Mouse (Mus musculus) ovary, postnatal 10 days (tissue): ENCODE results near the gene Dtd1.

Source experiments
- DNase-seq: peaks from one replicate; pipeline ENCODE4 v3.0.0; 2022; ENCODE audit warnings: low spot score

Dtd1 gene

GRCm38 (mm10) chr2:144640101-144640500 is 40.4 kb downstream of the Dtd1 start:
- no peak for DNase-seq

- no peak for DNase-seq
Observed at GRCm38 (mm10) chr2:144641991-144642390, 42.3 kb downstream of the Dtd1 start.

GRCm38 (mm10) chr2:144646360-144646759 is 46.7 kb downstream of the Dtd1 start:
- no peak for DNase-seq

DNA sequence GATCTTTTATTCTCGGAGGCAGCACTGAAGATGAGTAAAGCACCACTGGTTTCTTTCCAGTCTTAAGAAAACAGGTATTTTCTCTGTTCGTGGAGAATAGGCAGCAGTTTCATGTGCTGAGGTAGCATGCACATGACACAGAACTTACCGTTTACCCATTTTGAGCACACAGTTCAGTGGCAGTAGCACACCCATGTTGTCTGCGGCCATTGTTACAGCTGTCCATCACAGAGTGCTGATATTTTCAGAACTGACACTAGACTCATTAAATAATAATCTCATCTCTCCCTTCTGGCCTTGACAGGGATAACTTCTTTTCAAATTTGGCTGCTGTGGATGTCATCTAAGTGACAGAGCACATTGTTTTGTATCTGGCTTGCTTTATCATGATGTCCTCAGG is 47.5 kb downstream of the Dtd1 start:
- DNase-seq: no peak

DNA sequence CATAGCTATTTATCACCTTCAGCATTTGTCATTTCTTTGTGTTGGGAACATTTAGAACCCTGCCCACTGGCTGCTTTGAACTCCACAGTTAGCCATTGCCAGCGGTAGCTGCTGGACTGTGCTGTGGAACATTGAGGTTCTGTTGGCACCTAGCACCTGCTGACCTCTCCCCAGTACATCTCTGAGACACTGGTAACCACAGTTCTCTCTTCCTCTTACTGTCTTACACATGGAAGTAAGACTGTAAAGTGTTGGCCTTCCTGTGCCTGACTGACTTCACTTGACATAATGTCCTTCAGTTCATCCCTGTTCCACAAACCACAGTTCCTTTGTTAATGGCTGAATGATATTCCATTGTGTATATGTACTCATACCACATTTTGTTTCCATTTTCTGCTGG is 50.3 kb downstream of the Dtd1 start:
- no peak for DNase-seq

GRCm38 (mm10) chr2:144652841-144653240 is 53.1 kb downstream of the Dtd1 start:
- DNase-seq: no peak

GRCm38 (mm10) chr2:144655307-144655706 is 55.6 kb downstream of the Dtd1 start:
- DNase-seq: no peak

GRCm38 (mm10) chr2:144668507-144668906 is 68.8 kb downstream of the Dtd1 start:
- no peak for DNase-seq

DNA sequence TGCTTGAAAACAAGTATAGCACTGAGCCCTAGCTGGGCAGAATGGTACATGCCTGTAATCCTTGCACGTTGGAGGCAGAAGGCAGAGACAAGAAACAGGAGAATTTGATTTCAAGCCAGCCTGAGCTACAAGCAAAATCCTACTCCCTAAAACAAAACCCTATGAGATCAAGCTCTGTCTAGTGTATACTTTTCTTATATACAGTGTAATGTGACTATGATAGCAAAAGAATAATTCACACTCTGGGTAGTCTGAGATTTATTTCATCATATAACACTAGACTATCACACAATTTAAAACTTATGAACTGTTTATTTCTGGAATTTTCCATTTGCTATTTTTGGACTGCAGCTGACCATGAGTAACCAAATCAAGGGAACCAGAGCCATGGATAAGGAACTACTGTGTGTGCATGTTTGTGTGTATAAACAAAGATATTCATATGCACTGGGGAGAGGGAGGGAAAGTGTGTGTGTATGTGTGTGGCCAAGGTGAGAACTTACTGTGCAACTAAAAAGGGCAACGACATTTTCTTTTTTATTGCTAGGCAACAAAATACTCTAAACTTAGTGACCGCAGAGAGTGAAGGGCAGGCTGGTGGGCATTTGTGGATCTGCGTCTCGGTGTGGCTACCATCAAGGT is 70.7 kb downstream of the Dtd1 start:
- DNase-seq: no peak

DNA sequence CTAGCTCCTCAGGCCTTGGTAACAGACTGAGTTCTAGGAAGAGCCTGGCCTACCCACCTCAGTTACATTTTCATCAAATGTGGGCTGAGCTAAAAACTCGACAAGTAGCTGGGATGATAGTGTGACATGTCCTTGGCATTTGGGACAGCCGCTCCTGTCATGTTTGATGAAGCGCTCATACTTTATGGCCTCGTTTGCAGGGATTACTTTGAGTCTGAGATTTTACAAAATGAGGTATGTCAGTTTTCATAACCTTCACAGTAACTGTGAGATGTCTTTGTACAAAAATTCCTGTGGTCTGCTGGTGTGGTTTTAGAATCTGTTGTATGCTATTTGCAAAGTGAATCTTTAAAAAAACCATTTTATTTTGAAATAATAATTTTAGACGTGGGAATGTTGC is 72.7 kb downstream of the Dtd1 start:
- no peak for DNase-seq

DNA sequence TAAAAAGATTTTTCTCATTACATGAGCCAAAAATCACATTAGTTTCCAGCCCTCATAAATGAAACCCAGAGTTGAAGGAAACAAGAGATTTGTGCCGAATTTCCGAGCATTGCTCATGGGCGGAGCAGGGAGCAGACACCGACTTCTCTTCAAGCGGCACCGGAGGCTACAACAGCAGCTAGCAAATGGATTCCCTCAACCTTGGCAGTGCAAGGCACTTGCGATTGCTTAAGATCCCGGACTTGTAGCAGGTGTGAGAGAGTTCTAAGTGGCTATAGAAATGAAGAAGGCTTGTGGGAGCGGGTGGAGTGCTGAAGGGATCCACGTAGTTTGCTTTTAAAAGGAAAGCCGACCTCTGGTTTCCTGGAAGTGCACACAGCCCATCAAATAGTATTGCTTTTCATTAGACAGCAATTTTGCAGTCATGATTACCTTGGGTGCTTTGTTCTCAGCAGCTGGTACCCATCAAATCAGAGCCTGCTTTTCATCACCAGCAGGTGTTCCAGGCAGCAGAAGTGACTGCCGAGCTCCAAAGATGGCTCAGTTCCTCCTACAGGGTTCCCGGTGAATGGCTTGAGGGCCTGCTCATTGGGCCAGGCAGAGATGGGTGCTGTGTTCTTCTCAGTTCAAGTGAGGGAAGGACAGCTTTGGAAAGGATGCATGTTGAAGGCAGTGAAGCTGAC is 77.0 kb downstream of the Dtd1 start:
- DNase-seq: no peak

GRCm38 (mm10) chr2:144677229-144677571 is 77.5 kb downstream of the Dtd1 start:
- DNase-seq: no peak

- DNase-seq: no peak
Observed at GRCm38 (mm10) chr2:144678779-144679178, 79.1 kb downstream of the Dtd1 start.

DNA sequence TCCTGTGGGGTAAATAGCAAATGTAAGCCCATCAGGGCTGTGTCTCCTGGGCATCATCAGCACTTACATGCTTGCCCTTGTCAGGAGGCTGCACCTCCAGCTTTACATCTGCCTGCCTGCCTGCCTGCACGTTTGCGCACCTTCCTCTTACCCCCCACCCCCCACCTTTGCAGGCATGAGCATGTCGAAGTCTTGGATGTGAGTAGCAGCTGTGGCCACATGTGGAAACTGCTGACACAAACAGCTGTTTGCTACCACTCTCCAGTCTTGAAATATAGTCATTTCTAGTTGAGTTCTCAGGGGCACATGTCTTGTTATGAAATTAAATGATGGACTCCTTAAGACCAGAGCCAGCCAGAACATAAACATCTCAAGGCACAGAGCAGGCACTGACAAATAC is 79.7 kb downstream of the Dtd1 start:
- no peak for DNase-seq

- DNase-seq: no peak
Observed at GRCm38 (mm10) chr2:144692219-144692732, 92.6 kb downstream of the Dtd1 start.

- no peak for DNase-seq
Observed at GRCm38 (mm10) chr2:144692777-144693176, 93.1 kb downstream of the Dtd1 start.

GRCm38 (mm10) chr2:144694923-144695322 is 95.2 kb downstream of the Dtd1 start:
- DNase-seq: no peak

DNA sequence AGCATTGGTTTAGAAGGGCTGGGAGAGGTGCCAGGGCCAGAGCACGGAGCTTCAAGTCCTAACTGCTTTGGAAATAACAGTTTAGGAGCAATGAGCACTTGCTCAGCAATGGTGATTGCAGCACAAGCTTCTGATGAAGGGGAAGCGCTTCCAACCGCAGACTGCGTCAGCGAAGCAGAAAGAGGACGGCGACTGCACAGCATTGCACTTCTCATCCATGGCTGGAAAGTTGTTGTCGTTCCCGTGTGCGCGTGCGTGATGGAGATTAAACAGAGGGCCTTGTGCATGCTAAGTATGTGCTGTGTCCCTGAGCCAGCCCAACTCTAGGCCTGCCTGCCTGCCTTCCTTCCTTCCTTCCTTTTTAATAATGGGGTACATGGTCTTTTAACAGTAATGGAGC is 98.3 kb downstream of the Dtd1 start:
- DNase-seq: no peak

DNA sequence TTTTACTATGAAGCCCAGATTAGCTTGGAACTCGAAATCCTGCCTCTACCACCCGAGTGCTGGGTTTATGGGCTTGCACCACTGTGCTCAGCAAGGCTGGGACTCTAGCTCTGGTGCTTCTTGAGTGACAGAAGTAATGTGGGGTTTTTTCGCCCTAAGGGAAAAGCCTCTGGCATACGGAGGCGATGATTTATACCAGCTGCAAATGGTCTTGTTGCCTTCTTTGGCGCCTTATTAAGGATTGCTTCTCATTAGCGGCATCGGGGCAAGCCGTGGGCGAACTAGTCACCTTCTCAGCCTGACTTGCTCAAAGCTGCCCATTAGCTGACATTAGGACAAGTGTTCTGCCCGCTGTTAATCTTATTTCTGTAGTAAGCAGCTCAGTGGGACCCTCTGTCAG is 100.9 kb downstream of the Dtd1 start:
- DNase-seq: no peak

DNA sequence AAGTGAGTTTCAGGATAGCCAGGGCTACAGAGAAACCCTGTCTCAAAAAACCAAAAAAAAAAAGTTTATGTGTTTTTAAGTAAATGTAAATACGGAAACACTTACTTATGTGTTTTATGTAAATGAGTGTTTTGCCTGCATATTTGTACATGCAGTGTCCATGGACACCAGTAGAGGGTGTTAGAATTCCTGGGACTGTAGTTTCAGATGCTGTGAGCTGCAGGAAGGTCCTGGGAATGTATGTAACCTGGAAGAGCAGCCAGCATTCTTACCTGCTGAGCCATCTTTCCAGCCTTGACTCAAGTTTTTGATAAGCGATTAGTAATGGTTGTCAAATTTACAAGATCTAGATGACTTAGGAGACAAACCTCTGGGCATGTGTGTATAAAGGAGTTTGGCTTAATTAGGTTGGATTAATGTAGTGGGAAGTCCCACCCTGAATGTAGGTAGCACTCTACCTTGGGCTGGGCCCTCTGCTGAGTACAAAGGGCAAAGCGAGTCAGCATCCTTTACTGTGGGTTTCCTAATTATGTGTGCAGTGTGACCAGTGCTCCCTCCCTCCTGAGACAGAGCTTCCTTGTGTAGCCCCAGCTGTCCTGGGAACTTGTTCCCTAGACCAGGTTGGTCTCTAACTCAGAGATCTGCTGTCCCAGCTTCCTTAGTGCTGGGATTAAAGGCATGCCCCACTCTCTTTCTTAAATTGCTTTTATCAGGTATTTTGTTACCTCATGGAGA is 101.9 kb downstream of the Dtd1 start:
- DNase-seq: no peak

DNA sequence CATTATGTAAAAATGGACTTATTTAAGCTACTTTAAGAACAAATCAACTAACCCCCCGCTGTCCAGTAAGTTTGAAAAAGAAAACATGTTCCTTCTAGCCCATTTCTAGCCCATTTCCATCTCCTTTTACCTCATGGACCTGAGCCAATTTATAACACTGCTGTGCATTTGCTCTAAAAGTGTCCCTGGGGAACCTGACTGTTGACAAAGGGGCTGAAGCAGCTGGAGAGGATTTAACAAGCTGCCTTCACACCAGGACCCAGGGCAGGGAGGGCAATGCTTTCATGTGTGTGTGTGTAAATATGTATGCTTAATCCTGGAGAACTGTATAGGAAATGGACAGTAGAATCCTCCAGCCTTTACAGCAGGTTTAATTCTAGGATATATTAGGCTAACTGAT is 109.6 kb downstream of the Dtd1 start:
- no peak for DNase-seq

DNA sequence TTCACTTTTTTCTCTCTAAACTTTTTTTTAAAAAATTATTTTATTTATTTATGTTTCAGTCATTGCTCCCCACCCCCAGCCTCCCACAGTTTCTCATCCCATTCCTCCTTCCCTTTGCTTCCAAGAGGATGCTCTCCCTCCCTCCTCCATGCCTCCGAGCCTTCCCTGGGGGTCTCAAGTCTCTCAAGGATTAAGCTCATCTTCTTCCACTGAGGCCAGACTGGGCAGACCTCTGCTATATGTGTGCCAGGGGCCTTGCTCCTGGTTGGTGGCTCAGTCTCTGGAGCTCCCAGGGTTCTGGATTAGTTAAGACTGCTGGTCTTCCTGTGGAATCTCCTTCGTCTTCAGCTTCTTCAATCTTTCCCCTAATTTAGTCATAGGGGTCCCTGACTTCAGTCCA is 110.0 kb downstream of the Dtd1 start:
- DNase-seq: no peak

DNA sequence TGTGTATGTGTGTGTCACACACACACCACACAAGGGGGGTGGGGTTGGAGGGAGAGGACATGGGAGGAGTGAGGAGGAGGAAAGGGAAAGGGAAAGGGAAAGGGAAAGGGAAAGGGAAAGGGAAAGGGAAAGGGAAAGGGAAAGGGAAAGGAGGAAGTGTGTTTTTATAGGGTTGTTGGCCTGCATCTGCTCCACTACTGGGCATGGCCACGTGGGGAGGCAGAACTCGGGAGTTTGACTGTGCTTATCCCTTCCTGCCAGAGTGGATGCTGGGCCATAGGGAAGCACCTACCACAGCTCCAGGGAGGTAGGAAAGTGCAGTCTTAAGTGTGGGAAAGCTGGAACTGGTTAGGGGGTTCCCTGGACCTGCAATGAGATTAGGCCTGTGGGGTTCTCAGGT is 114.9 kb downstream of the Dtd1 start:
- DNase-seq: no peak
